Mouse (Mus musculus) myocyte (in vitro differentiated cells): ENCODE results near the gene Gm20388.

Experiments used
- E2F4 ChIP-seq: IDR thresholded peaks from one replicate; pipeline ENCODE4 v1.6.1; 2011; ENCODE audit warnings: mild to moderate bottlenecking, control low read depth, moderate library complexity; ENCODE audit not compliant: insufficient read depth
- MAX ChIP-seq: IDR thresholded peaks from one replicate; pipeline ENCODE4 v1.6.1; 2011; ENCODE audit warnings: low read depth, mild to moderate bottlenecking, control low read depth
- MYOD1 ChIP-seq, 3 experiments: IDR thresholded peaks; one replicate each; pipeline ENCODE4 v1.6.1; 2011; ENCODE audit warnings: control low read depth in 2 of 3, low read depth in 2 of 3, mild to moderate bottlenecking in 2 of 3, moderate library complexity in 1 of 3; ENCODE audit not compliant: insufficient read length in 2 of 3, control insufficient read depth in 1 of 3
- MYOG ChIP-seq, 3 experiments: IDR thresholded peaks; one replicate each; pipeline ENCODE4 v1.6.1; 2011; ENCODE audit warnings: control low read depth in 2 of 3, low read depth in 2 of 3, mild to moderate bottlenecking in 2 of 3; ENCODE audit not compliant: insufficient read length in 2 of 3, control insufficient read depth in 1 of 3, insufficient read depth in 1 of 3
- POLR2A ChIP-seq: IDR thresholded peaks from one replicate; pipeline ENCODE4 v1.6.1; 2011; ENCODE audit warnings: low read depth, mild to moderate bottlenecking, control low read depth, moderate library complexity; ENCODE audit not compliant: insufficient read length
- POLR2AphosphoS2 ChIP-seq: IDR thresholded peaks from one replicate; pipeline ENCODE4 v1.6.1; 2011; ENCODE audit warnings: low read depth, control low read depth; ENCODE audit not compliant: insufficient read length
- REST ChIP-seq: IDR thresholded peaks from one replicate; pipeline ENCODE4 v1.6.1; 2011; ENCODE audit warnings: mild to moderate bottlenecking, control low read depth, moderate library complexity; ENCODE audit not compliant: insufficient read depth, insufficient read length
- TCF12 ChIP-seq: IDR thresholded peaks from one replicate; pipeline ENCODE4 v1.6.1; 2011; ENCODE audit warnings: mild to moderate bottlenecking, control low read depth; ENCODE audit not compliant: poor library complexity, insufficient read depth, severe bottlenecking
- USF1 ChIP-seq: IDR thresholded peaks from one replicate; pipeline ENCODE4 v1.6.1; 2011; ENCODE audit warnings: low read depth, mild to moderate bottlenecking, control low read depth, moderate library complexity

GRCm38 (mm10) chr8:120623608-120624007 is 713.0 kb downstream of the Gm20388 start:
- TF ChIP-seq USF1, result no peak
- TF ChIP-seq POLR2A, result no peak
- no peak for TF ChIP-seq MYOG (IDR thresholded peaks at IDR 0.05; ENCODE audit: control insufficient read depth in 1 of 3, insufficient read depth in 1 of 3, insufficient read length in 2 of 3, low read depth in 2 of 3)
- no peak for TF ChIP-seq MAX
- TF ChIP-seq MYOD1 (IDR thresholded peaks at IDR 0.05; ENCODE audit: control insufficient read depth in 1 of 3, insufficient read length in 2 of 3, low read depth in 2 of 3), result no peak
- no peak for TF ChIP-seq POLR2AphosphoS2
- TF ChIP-seq REST, result no peak
- TF ChIP-seq TCF12, result no peak
- TF ChIP-seq E2F4, result no peak
